Mouse (Mus musculus) hindbrain, embryonic 15.5 days (tissue): Measurements from ENCODE around the gene Zfp362. TPM values are rescaled to one million over a fixed set of nuclear protein-coding genes. Genes with fewer than 3 reads are reported as not detected.
A peak's percentile ranks its signal among the peaks of the same experiment; 100 is the strongest.

ENCODE experiments used
- ATAC-seq: fragments of 200-750 bp; cut with Nextera tagmentation; 2 replicates; pipeline ENCODE4 v1.8.0; 2017; ENCODE audit warnings: low read depth, moderate number of reproducible peaks, moderate TSS enrichment; ENCODE audit not compliant: low FRiP score
- H3K27ac ChIP-seq: fragments of 300-500 bp; sonication (generic); replicated peaks from 2 replicates; pipeline ENCODE4 v1.5.1; 2015; ENCODE audit warnings: mild to moderate bottlenecking, inconsistent platforms
- H3K27me3 ChIP-seq: fragments of 300-500 bp; sonication (generic); 2 replicates; pipeline ENCODE4 v1.6.1; 2015; ENCODE audit warnings: control low read depth, inconsistent platforms
- H3K36me3 ChIP-seq: fragments of 300-500 bp; sonication (generic); 2 replicates; pipeline ENCODE4 v1.6.1; 2015; ENCODE audit warnings: control low read depth, inconsistent platforms
- H3K4me1 ChIP-seq: fragments of 300-500 bp; sonication (generic); replicated peaks from 2 replicates; pipeline ENCODE4 v1.6.1; 2015; ENCODE audit warnings: control low read depth, inconsistent platforms
- H3K4me2 ChIP-seq: fragments of 300-500 bp; sonication (generic); 2 replicates; pipeline ENCODE4 v1.6.1; 2015; ENCODE audit warnings: moderate library complexity, mild to moderate bottlenecking, inconsistent platforms
- H3K4me3 ChIP-seq: fragments of 300-500 bp; sonication (generic); 2 replicates; pipeline ENCODE4 v1.5.1; 2015; ENCODE audit warnings: mild to moderate bottlenecking, inconsistent platforms
- H3K9ac ChIP-seq: fragments of 300-500 bp; sonication (generic); 2 replicates; pipeline ENCODE4 v1.6.1; 2015; ENCODE audit warnings: inconsistent platforms
- H3K9me3 ChIP-seq: fragments of 300-500 bp; sonication (generic); 2 replicates; pipeline ENCODE4 v1.6.1; 2016; ENCODE audit warnings: control low read depth, inconsistent platforms
- WGBS: fragments of 180-500 bp; shearing (Covaris S2); methylation state at CpG from one replicate; pipeline ENCODE4 v1.1.7; 2015; 5-methylcytosine and 5-hydroxymethylcytosine counted together
- polyA plus RNA-seq: library from polyadenylated mRNA; unstranded; fragments of >200 nt; fragmentation: Nextera tagmentation; extraction: Ambion mirVana; gene quantifications from 2 replicates; pipeline ENCODE4 v1.2.1, GENCODE M21; 2015

The Zfp362 gene
- polyA plus RNA-seq: 33.6 and 36.7 TPM in 2 replicates

DNA sequence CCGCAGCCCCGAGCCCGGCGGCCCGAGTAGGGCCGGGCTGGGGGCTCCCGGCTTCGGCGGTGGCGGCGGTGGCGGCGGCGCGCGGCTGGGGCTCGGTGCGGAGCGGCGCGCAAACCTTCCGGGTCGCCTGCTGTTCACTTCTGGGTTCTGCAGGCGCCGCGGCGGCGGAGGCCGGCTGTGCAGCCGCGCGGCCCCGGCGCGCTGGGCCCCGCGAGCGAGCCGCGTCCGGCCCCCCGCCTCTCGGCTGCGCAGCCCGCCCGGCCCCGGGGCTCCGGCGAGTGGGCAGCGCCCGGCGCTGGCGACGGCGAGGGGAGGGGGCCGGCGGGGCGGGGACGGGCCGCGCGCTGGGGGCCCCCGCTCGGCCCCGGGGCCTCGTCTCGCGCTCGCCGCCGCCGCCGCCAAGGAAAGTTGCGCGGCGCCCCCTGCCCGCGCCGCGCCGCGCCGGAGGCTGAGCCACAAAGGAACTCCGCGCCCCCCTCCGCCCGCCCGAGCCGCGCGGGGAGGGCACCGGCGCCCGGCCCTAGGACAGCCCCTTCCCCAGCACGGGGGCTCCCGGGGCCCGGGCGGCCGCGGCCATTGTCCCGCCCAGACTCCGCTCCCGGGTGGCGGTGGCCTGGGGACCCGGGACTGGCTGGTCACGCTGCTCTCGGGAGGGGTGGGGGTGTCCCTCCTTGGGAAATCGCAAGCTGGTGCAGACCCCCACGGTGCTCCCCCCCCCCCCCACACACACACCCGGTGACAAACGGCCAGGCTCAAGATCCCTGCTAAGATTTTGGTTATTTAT, at the start of gene Zfp362:
Zfp362 (minus strand) TSS at position 3 of the 784 bp plus-strand sequence.
- Histone ChIP-seq H3K4me2 (peak within 1 kb of the TSS; percentile 90), H3K4me1 (peaks cover 47% of the 10 kb centered on the region), H3K4me3 (peak within 1 kb of the TSS; percentile 78), H3K27me3 (no peaks in the 10 kb centered on the region), H3K9me3 (no peaks in the 10 kb centered on the region), H3K9ac (peak within 1 kb of the TSS; percentile 91), H3K27ac (peak within 1 kb of the TSS; percentile 95), H3K36me3 (no peaks in the 10 kb centered on the region)
- peak; percentile 57 for ATAC-seq
- WGBS: 0% methylated on average over 47 of the region's 111 CpGs

DNA sequence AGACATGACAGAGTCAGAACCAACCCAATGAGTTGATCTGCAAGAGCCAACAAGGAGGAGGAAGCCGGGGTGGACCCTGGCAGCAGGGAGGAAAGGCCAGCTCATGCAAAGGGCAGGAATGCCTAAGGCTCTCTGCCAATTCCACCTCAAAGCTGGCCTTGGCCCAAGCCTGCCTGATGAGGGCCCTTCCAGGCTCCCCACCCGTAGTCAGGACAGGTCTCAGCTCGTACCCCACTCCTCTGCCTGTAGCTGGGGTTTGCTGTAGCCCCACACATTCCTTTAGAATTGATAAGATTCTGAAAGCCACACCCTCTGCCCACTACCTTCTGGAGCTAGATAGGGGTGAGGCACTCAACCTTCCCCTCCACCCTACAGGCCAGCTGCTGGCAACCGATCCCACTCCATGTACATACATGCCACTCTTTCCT, 49.8 kb upstream of the Zfp362 start:
- Histone ChIP-seq H3K36me3 (no peaks in the 10 kb centered on the region), H3K4me2 (no peak overlapping the region), H3K9me3 (no peaks in the 10 kb centered on the region), H3K4me1 (no peaks in the 10 kb centered on the region), H3K9ac (no peak overlapping the region), H3K4me3 (no peak overlapping the region), H3K27ac (no peak overlapping the region), H3K27me3 (no peaks in the 10 kb centered on the region)
- no peak for ATAC-seq
- WGBS: 71% methylated on average over 4 of the region's 4 CpGs

DNA sequence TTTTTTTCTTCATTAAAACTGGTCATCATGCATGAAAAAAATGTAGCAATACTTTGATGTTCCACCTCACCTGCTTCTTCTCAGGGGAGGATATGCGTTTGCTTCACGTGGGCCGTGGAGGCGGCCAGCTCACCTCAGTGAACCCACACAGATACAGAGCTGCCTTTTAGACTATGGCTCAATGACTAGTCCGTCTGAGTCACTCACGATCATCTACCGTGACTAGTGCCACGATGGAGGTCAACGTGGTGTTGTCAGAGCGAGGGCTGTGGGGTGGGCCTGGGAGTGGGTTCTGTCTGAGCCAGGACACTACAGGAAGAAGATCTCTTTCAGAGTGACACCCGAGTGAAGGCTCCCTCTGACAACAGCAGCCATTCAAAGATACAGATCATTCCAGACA, 47.3 kb upstream of the Zfp362 start:
- Histone ChIP-seq H3K9ac (no peak overlapping the region), H3K4me1 (no peaks in the 10 kb centered on the region), H3K9me3 (no peaks in the 10 kb centered on the region), H3K36me3 (no peaks in the 10 kb centered on the region), H3K4me3 (no peak overlapping the region), H3K27ac (no peak overlapping the region), H3K27me3 (no peaks in the 10 kb centered on the region), H3K4me2 (no peak overlapping the region)
- no peak for ATAC-seq
- WGBS: 72% methylated on average over 11 of the region's 11 CpGs

GRCm38 (mm10) chr4:128852266-128852887, 46.5 kb upstream of the Zfp362 start:
- Histone ChIP-seq H3K4me1 (no peaks in the 10 kb centered on the region), H3K9ac (no peak overlapping the region), H3K4me2 (no peak overlapping the region), H3K4me3 (no peak overlapping the region), H3K27me3 (no peaks in the 10 kb centered on the region), H3K9me3 (no peaks in the 10 kb centered on the region), H3K36me3 (no peaks in the 10 kb centered on the region), H3K27ac (no peak overlapping the region)
- no peak for ATAC-seq
- 95% methylated on average over 12 of the region's 12 CpGs for WGBS

- ATAC-seq: no peak
- 84% methylated on average over 7 of the region's 7 CpGs for WGBS
- Histone ChIP-seq H3K27me3 (no peaks in the 10 kb centered on the region), H3K36me3 (no peaks in the 10 kb centered on the region), H3K4me3 (no peak overlapping the region), H3K4me2 (no peak overlapping the region), H3K27ac (no peak overlapping the region), H3K9ac (no peak overlapping the region), H3K4me1 (0 out of 2 replicates have a peak, but pooled peaks cover 6% of the 10 kb centered on the region), H3K9me3 (no peaks in the 10 kb centered on the region)
Measured at GRCm38 (mm10) chr4:128849686-128850085, 43.8 kb upstream of the Zfp362 start.

DNA sequence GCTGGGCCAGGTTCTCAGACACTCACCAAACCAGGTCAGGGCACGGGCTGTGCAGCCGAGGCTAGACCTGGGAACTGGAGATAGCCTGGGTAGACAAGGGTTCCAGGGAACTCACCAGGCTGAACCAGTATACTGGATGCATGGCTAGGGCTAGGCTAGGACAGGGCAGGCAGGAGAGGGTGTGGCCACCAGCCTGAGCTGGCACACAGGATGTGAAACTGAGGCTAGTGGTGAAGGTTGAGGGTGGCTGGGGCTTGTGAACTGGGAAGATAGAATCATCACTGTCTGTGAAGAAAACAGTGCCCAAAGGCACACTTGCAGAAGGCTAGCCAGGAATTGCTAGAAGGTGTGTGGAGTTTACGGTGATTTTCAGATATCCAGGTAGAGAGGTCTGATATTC, 43.1 kb upstream of the Zfp362 start:
- Histone ChIP-seq H3K9me3 (no peaks in the 10 kb centered on the region), H3K36me3 (no peaks in the 10 kb centered on the region), H3K4me1 (0 out of 2 replicates have a peak, but pooled peaks cover 8% of the 10 kb centered on the region), H3K4me2 (no peak overlapping the region), H3K27me3 (no peaks in the 10 kb centered on the region), H3K9ac (no peak overlapping the region), H3K27ac (no peak overlapping the region), H3K4me3 (no peak overlapping the region)
- whole genome bisulfite sequencing: 95% methylated on average over 3 of the region's 3 CpGs
- ATAC-seq: no peak

GRCm38 (mm10) chr4:128845367-128845973, 39.6 kb upstream of the Zfp362 start:
- H3K4me1 ChIP-seq: peaks cover 19% of the 10 kb centered on the region; the same call in 1 of the 2 replicates
- H3K9me3 ChIP-seq: no peaks in the 10 kb centered on the region
- H3K27ac ChIP-seq: no peak overlapping the region
- H3K9ac ChIP-seq: no peak overlapping the region
- WGBS: 65% methylated on average over 12 of the region's 12 CpGs
- H3K27me3 ChIP-seq: no peaks in the 10 kb centered on the region
- no peak for ATAC-seq
- H3K36me3 ChIP-seq: no peaks in the 10 kb centered on the region
- no peak overlapping the region for H3K4me3 ChIP-seq
- no peak overlapping the region for H3K4me2 ChIP-seq

DNA sequence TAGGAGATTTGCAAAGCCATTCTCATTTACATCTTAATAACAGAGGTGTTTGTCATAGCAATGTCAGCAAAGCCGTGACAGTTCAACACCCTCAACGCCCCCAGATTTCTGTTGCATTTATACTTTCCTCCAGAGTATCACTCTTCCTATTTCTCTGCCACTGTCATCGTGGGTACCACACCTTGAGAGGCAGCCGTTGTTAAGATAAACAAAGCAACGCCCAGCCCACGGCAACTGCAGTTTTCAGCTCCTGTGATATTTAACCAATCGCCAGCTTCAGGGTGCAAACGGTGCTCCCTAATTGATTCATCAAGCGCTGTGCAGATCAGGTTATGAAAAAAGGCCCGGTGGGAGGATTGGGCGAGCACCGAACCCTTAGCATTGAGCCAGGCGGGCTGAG, 38.7 kb upstream of the Zfp362 start:
- H3K27me3 ChIP-seq: no peaks in the 10 kb centered on the region
- no peak overlapping the region for H3K9ac ChIP-seq
- no peak overlapping the region for H3K4me3 ChIP-seq
- no peak overlapping the region for H3K27ac ChIP-seq
- 33% methylated on average over 13 of the region's 13 CpGs for WGBS
- no peaks in the 10 kb centered on the region for H3K36me3 ChIP-seq
- no peaks in the 10 kb centered on the region for H3K9me3 ChIP-seq
- ATAC-seq: no peak
- peaks cover 26% of the 10 kb centered on the region; the same call in 1 of the 2 replicates for H3K4me1 ChIP-seq
- no peak overlapping the region for H3K4me2 ChIP-seq

DNA sequence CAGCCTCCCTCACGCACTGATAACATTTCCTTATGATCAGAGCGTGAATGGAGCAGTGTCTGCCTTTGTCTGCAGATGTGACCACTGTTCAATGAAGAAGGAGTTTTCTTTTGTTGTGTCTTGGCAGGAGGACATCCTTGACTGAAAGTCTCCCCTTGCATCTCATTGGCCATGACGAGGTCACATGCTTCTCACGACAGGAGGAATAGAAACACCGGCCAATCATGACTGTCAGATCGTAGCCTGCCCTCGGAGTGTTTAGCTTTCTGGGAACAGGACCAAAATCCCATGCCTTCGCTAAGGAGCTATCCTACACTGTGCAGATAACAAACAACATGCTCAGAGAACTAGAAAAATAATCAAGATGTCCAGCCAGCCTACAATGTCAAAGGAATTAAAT, 35.4 kb upstream of the Zfp362 start:
- no peaks in the 10 kb centered on the region for H3K27me3 ChIP-seq
- 0 out of 2 replicates have a peak, but pooled peaks have one; percentile 73 for ATAC-seq
- no peak overlapping the region for H3K9ac ChIP-seq
- WGBS: 16% methylated on average over 8 of the region's 8 CpGs
- no peaks in the 10 kb centered on the region for H3K36me3 ChIP-seq
- peak overlapping the region; percentile 24; the same call in 1 of the 2 replicates for H3K4me2 ChIP-seq
- peaks cover 26% of the 10 kb centered on the region; the same call in 1 of the 2 replicates for H3K4me1 ChIP-seq
- no peaks in the 10 kb centered on the region for H3K9me3 ChIP-seq
- no peak overlapping the region for H3K4me3 ChIP-seq
- no peak overlapping the region; the same call in 1 of the 2 replicates for H3K27ac ChIP-seq

DNA sequence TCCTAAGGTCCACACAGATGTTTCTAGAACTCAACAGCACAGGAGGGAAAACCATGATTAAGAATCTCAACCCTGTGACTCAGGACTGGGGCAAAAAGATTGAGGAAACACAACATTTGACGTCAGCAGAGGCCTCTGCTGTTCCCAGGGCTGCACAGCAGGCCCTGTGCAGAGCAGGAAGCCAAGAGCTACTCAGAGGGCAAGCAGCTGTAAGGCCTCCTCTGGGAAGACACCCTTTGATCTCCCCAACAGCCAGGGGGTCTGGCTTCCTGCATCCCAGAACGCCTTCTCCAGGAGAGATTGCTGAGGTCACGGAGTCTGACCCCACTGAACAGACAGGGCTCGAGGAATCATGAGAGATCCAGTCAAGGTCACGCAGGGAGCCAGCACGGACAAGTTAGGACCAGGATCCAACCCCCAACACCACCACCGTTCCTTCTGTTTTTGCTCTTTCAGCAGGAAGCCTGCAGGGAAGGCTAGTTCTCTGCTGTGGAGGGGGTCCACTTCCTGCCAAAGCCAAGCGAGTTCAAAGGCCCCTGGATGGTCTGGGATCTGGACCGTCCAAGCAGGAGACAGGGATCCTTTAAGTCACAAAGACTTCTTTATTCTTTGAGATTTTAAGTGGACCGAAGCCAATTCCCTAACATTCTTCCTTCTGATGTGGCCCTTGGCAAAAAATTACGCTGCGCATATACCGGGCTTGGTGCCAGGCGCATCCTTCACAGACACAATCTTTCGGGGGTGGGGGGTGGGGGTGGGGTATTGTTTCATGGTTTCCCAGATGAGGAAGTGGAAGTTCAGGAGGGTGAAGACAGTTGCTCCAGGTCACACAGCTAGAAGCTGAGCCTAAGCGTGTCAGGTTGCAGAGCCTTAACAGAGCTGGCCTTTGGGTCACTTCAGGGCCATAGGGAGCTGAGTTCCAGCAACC, 34.2 kb upstream of the Zfp362 start:
- no peak overlapping the region for H3K4me2 ChIP-seq
- peak; percentile 73 for ATAC-seq
- no peaks in the 10 kb centered on the region for H3K36me3 ChIP-seq
- peaks cover 23% of the 10 kb centered on the region; the same call in 1 of the 2 replicates for H3K4me1 ChIP-seq
- no peak overlapping the region for H3K4me3 ChIP-seq
- H3K27ac ChIP-seq: peak overlapping the region; percentile 51
- no peak overlapping the region for H3K9ac ChIP-seq
- no peaks in the 10 kb centered on the region for H3K27me3 ChIP-seq
- WGBS: 43% methylated on average over 16 of the region's 16 CpGs
- no peaks in the 10 kb centered on the region for H3K9me3 ChIP-seq

GRCm38 (mm10) chr4:128838202-128838601, 32.4 kb upstream of the Zfp362 start:
- Histone ChIP-seq H3K27me3 (no peaks in the 10 kb centered on the region), H3K9me3 (no peaks in the 10 kb centered on the region), H3K27ac (no peak overlapping the region), H3K9ac (no peak overlapping the region), H3K4me3 (no peak overlapping the region), H3K4me2 (no peak overlapping the region), H3K36me3 (no peaks in the 10 kb centered on the region), H3K4me1 (peaks cover 18% of the 10 kb centered on the region; the same call in 1 of the 2 replicates)
- 69% methylated on average over 5 of the region's 5 CpGs for WGBS
- no peak for ATAC-seq
